Mouse (Mus musculus) thymus, postnatal 0 days (tissue): ENCODE data around the gene Cacna2d3. TPM values are rescaled to one million over a fixed set of nuclear protein-coding genes. Genes with fewer than 3 reads are reported as not detected.

Experiments
- DNase-seq: peaks from one replicate; pipeline ENCODE4 v3.0.0-alpha.2; 2015; ENCODE audit warnings: low spot score
- polyA plus RNA-seq: library from polyadenylated mRNA; unstranded; fragments of >200 nt; fragmentation: Nextera tagmentation; extraction: Ambion mirVana; gene quantifications from 2 replicates; pipeline ENCODE4 v1.2.1, GENCODE M21; 2015

The Cacna2d3 gene
- polyA plus RNA-seq, 1 experiment from 2014 or later: 0.16 TPM

GRCm38 (mm10) chr14:29017883-29018282 lies 703.8 kb downstream of the Cacna2d3 start, which contains the start of gene Lrtm1:
TSS of gene Lrtm1 (plus strand) at chr14:29018208.
- DNase-seq: no peak

GRCm38 (mm10) chr14:29015896-29016295 lies 705.8 kb downstream of the Cacna2d3 start:
- no peak for DNase-seq

GRCm38 (mm10) chr14:29014680-29015079 lies 707.0 kb downstream of the Cacna2d3 start:
- DNase-seq: no peak

GRCm38 (mm10) chr14:29013161-29013560 lies 708.5 kb downstream of the Cacna2d3 start:
- no peak for DNase-seq

GRCm38 (mm10) chr14:29009644-29010043 lies 712.0 kb downstream of the Cacna2d3 start:
- no peak for DNase-seq

GRCm38 (mm10) chr14:29005228-29005840 lies 716.3 kb downstream of the Cacna2d3 start:
- DNase-seq: no peak

- no peak for DNase-seq
These were observed 725.1 kb downstream of the Cacna2d3 start for GRCm38 (mm10) chr14:28996569-28996968.

- no peak for DNase-seq
These were observed 733.3 kb downstream of the Cacna2d3 start for GRCm38 (mm10) chr14:28988211-28988900.

GRCm38 (mm10) chr14:28984276-28984675 lies 737.4 kb downstream of the Cacna2d3 start:
- DNase-seq: no peak

- no peak for DNase-seq
These were observed 741.2 kb downstream of the Cacna2d3 start for GRCm38 (mm10) chr14:28980482-28980881.

- DNase-seq: no peak
These were observed 742.4 kb downstream of the Cacna2d3 start for GRCm38 (mm10) chr14:28979230-28979629.

GRCm38 (mm10) chr14:28972620-28973019 lies 749.0 kb downstream of the Cacna2d3 start:
- no peak for DNase-seq

- no peak for DNase-seq
These were observed 752.4 kb downstream of the Cacna2d3 start for GRCm38 (mm10) chr14:28969247-28969646.

- no peak for DNase-seq
These were observed 754.8 kb downstream of the Cacna2d3 start for GRCm38 (mm10) chr14:28966881-28967280.

GRCm38 (mm10) chr14:28961379-28961778 lies 760.3 kb downstream of the Cacna2d3 start:
- DNase-seq: no peak

- DNase-seq: no peak
These were observed 762.6 kb downstream of the Cacna2d3 start for GRCm38 (mm10) chr14:28959042-28959441.

- no peak for DNase-seq
These were observed 763.3 kb downstream of the Cacna2d3 start for GRCm38 (mm10) chr14:28958131-28959015.

- no peak for DNase-seq
These were observed 766.5 kb downstream of the Cacna2d3 start for GRCm38 (mm10) chr14:28955181-28955580.

GRCm38 (mm10) chr14:28954588-28954987 lies 767.1 kb downstream of the Cacna2d3 start:
- no peak for DNase-seq

- no peak for DNase-seq
These were observed 767.6 kb downstream of the Cacna2d3 start for GRCm38 (mm10) chr14:28954086-28954485.

- DNase-seq: no peak
These were observed 768.3 kb downstream of the Cacna2d3 start for GRCm38 (mm10) chr14:28953409-28953808.

- no peak for DNase-seq
These were observed 771.2 kb downstream of the Cacna2d3 start for GRCm38 (mm10) chr14:28950499-28950898.
